Mouse (Mus musculus) liver, embryonic 14.5 days (tissue): ENCODE measurements around the gene Atf7ip2. TPM values are rescaled to one million over a fixed set of nuclear protein-coding genes. Genes with fewer than 3 reads are reported as not detected.
A peak's percentile ranks its signal among the peaks of the same experiment; 100 is the strongest.

Source experiments
- ATAC-seq: fragments of 200-750 bp; cut with Nextera tagmentation; 2 replicates; pipeline ENCODE4 v1.8.0; 2017; ENCODE audit warnings: moderate number of reproducible peaks, mild to moderate bottlenecking, moderate library complexity; ENCODE audit not compliant: insufficient read depth
- DNase-seq, 3 experiments: peaks; one replicate each; pipeline ENCODE4 v3.0.0-alpha.2; 2012 to 2013; ENCODE audit warnings: low read depth in 3 of 3, low spot score in 3 of 3
- H3K27ac ChIP-seq: fragments of 300-500 bp; sonication (generic); 2 replicates; pipeline ENCODE4 v1.5.1; 2014; ENCODE audit warnings: moderate library complexity, mild to moderate bottlenecking, control low read depth, inconsistent platforms
- H3K27me3 ChIP-seq: fragments of 300-500 bp; sonication (generic); 2 replicates; pipeline ENCODE4 v1.6.1; 2014; ENCODE audit warnings: mild to moderate bottlenecking, low read length, moderate library complexity; ENCODE audit not compliant: control insufficient read depth, insufficient read depth
- H3K36me3 ChIP-seq: fragments of 300-500 bp; sonication (generic); replicated peaks from 2 replicates; pipeline ENCODE4 v1.6.1; 2014; ENCODE audit warnings: low read depth; ENCODE audit not compliant: control insufficient read depth, insufficient read depth
- H3K4me1 ChIP-seq, 2 experiments: fragments of 200-500 bp in 1 of 2; fragments of 300-500 bp in 1 of 2; sonication (generic) in 1 of 2; replicated peaks; 2 replicates each; pipeline ENCODE4 v1.6.1; 2012 to 2014; ENCODE audit warnings: antibody characterized with exemption in 1 of 2, inconsistent platforms in 1 of 2, low read length in 1 of 2; ENCODE audit not compliant: control insufficient read depth in 2 of 2, insufficient read depth in 2 of 2
- H3K4me2 ChIP-seq: fragments of 300-500 bp; sonication (generic); 2 replicates; pipeline ENCODE4 v1.6.1; 2014; ENCODE audit warnings: low read depth, mild to moderate bottlenecking, control low read depth, moderate library complexity
- H3K4me3 ChIP-seq, 2 experiments: fragments of 200-500 bp in 1 of 2; fragments of 300-500 bp in 1 of 2; sonication (generic) in 1 of 2; 2 replicates each; pipeline ENCODE4 v1.5.1; 2012 to 2014; ENCODE audit warnings: low read depth in 2 of 2, low read length in 2 of 2, mild to moderate bottlenecking in 2 of 2, control low read depth in 1 of 2, inconsistent platforms in 1 of 2, moderate library complexity in 1 of 2; ENCODE audit not compliant: insufficient read depth in 1 of 2
- H3K9ac ChIP-seq: fragments of 300-500 bp; sonication (generic); replicated peaks from 2 replicates; pipeline ENCODE4 v1.6.1; 2014; ENCODE audit warnings: mild to moderate bottlenecking, control low read depth, moderate library complexity
- H3K9me3 ChIP-seq: fragments of 300-500 bp; sonication (generic); 2 replicates; pipeline ENCODE4 v1.6.1; 2016; ENCODE audit warnings: low read length, mixed read lengths; ENCODE audit not compliant: control insufficient read depth
- CTCF ChIP-seq: IDR thresholded peaks from 2 replicates; pipeline ENCODE4 v1.5.1; 2016; ENCODE audit warnings: antibody characterized with exemption, low read depth, control low read depth
- EP300 ChIP-seq: IDR thresholded peaks from 2 replicates; pipeline ENCODE4 v1.6.1; 2016; ENCODE audit warnings: antibody characterized with exemption, low read depth
- WGBS: fragments of 180-500 bp; shearing (Covaris S2); extraction: QIAGEN DNeasy Blood & Tissue Kit; methylation state at CpG from one replicate; pipeline ENCODE4 v1.1.7; 2014; ENCODE audit not compliant: insufficient replicate concordance; 5-methylcytosine and 5-hydroxymethylcytosine counted together
- polyA plus RNA-seq, 2 experiments: library from polyadenylated mRNA; depleted of rRNA in 1 of 2; stranded (reverse) in 1 of 2; unstranded in 1 of 2; fragments of >200 nt; fragmentation: Nextera tagmentation in 1 of 2; extraction: Ambion mirVana in 1 of 2; gene quantifications; 2 replicates each; pipeline versions ENCODE4 v1.2.1 to v1.2.3; 2012 to 2014

Atf7ip2 gene
- polyA plus RNA-seq, 2 experiments: 0.19 to 0.25 TPM

- no peaks in the 10 kb centered on the region for H3K4me1 ChIP-seq
- 34% methylated on average over 12 of the region's 12 CpGs for WGBS
- ATAC-seq: no peak
Observed at GRCm38 (mm10) chr16:10280286-10280951, 87.9 kb downstream of the Atf7ip2 start.

GRCm38 (mm10) chr16:10281890-10282289, 89.4 kb downstream of the Atf7ip2 start:
- Histone ChIP-seq H3K9ac (no peak overlapping the region), H3K4me1 (no peaks in the 10 kb centered on the region), H3K9me3 (no peaks in the 10 kb centered on the region), H3K4me3 (no peak overlapping the region), H3K36me3 (no peaks in the 10 kb centered on the region), H3K4me2 (no peak overlapping the region), H3K27ac (no peak overlapping the region), H3K27me3 (no peaks in the 10 kb centered on the region)
- DNase-seq: no peak
- no peak for TF ChIP-seq CTCF
- TF ChIP-seq EP300: no peak
- no peak for ATAC-seq
- 36% methylated on average over 3 of the region's 3 CpGs for WGBS

More at GRCm38 (mm10) chr16:10280286-10280951, 87.9 kb downstream of the Atf7ip2 start:
- Histone ChIP-seq H3K27ac (no peak overlapping the region), H3K9ac (no peak overlapping the region), H3K4me3 (no peak overlapping the region), H3K27me3 (no peaks in the 10 kb centered on the region), H3K36me3 (no peaks in the 10 kb centered on the region), H3K4me2 (no peak overlapping the region), H3K9me3 (no peaks in the 10 kb centered on the region)
- peak; percentile 82 for TF ChIP-seq CTCF
- no peak for TF ChIP-seq EP300
- DNase-seq: peak; percentile 17 to 37 (median 33)

GRCm38 (mm10) chr16:10286513-10287268, 94.2 kb downstream of the Atf7ip2 start:
- 28% methylated on average over 9 of the region's 9 CpGs for WGBS
- DNase-seq (no peak), ATAC-seq (no peak)
- no peaks in the 10 kb centered on the region for H3K27me3 ChIP-seq
- H3K4me2 ChIP-seq: no peak overlapping the region
- H3K4me3 ChIP-seq: no peak overlapping the region
- H3K36me3 ChIP-seq: no peaks in the 10 kb centered on the region
- no peak overlapping the region for H3K27ac ChIP-seq
- no peaks in the 10 kb centered on the region for H3K4me1 ChIP-seq
- TF ChIP-seq EP300 (no peak), CTCF (no peak)
- no peak overlapping the region for H3K9ac ChIP-seq
- no peaks in the 10 kb centered on the region for H3K9me3 ChIP-seq

DNA sequence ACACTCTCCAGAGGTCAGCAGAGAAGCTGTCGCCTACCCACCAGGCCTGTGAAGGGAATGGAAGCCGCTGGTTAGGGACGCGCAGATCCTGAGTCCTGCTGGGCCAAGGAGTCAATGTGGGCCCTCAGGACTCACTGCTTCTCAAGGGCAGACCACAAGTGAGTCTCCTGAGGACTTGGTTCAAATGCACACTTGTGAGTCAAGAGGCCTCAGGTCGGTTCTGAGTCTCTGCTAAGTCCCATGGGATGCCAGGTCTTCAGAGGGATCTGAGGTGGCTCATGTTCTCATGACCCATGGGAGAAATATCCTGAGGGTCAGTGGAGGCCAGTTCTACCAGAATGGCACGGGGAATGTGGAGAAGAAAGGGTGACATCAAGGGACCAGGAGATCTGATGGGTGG, 95.6 kb downstream of the Atf7ip2 start:
- DNase-seq (no peak), ATAC-seq (no peak)
- TF ChIP-seq EP300 (no peak), CTCF (no peak)
- no peaks in the 10 kb centered on the region for H3K27me3 ChIP-seq
- H3K4me3 ChIP-seq: no peak overlapping the region
- H3K9ac ChIP-seq: no peak overlapping the region
- H3K4me1 ChIP-seq: no peaks in the 10 kb centered on the region
- 57% methylated on average over 6 of the region's 6 CpGs for WGBS
- H3K36me3 ChIP-seq: no peaks in the 10 kb centered on the region
- H3K4me2 ChIP-seq: no peak overlapping the region
- no peaks in the 10 kb centered on the region for H3K9me3 ChIP-seq
- no peak overlapping the region for H3K27ac ChIP-seq

DNA sequence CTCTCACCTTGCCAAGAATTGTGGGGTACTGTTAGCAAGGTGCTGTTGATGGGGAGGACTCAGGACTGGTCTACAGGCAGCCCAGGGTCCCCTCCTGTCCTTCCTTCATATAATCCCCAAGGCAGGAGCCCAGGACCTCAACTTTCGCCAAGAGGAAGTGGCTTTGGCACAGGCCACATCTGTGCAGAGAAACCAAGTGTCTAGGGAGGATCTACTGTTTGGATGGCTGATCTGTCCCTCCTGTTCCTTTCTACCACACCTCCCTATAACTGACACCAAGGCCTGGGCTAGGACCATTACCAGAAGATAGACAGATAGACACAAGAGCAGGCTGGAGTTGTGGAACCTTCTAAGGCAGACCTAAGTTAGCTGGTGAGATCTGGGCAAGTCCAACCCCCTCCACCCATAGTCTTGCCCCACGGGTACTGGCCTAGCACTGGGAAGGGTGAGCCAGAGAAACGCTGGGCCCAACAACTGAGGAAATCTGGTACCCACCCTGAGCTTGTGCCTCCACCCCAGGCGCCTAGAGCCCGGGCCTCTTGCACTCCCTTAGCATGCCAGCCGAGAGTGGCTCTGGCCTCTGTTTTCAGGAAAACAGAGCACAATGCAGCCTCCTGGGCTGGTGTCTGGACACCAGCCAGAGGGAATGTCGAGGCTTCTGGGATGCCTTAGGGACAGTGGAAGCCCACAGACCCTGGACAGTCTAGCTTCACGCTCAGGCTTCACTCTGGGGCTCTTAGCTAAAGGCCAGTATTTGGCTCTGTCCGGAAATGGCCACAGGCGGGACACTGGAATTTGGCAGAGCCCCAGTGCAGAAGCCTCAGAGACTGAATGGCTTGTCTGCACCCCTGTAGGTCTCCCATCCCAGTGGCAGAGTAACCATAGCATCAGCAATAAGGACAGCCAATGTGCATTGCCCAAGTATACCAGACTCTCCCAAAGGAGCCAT, 105.5 kb downstream of the Atf7ip2 start:
- WGBS: 47% methylated on average over 10 of the region's 10 CpGs
- no peak for ATAC-seq

More for the DNA sequence above, 105.5 kb downstream of the Atf7ip2 start:
- H3K27ac ChIP-seq: no peak overlapping the region
- TF ChIP-seq EP300 (no peak), CTCF (no peak)
- no peak for DNase-seq
- H3K36me3 ChIP-seq: no peaks in the 10 kb centered on the region
- no peak overlapping the region for H3K4me3 ChIP-seq
- no peaks in the 10 kb centered on the region for H3K4me1 ChIP-seq
- H3K9ac ChIP-seq: no peak overlapping the region
- no peaks in the 10 kb centered on the region for H3K9me3 ChIP-seq
- no peaks in the 10 kb centered on the region for H3K27me3 ChIP-seq
- H3K4me2 ChIP-seq: no peak overlapping the region
